Mouse (Mus musculus) right cerebral cortex, postnatal 4 days (tissue): ENCODE data around the gene Tmem201.
"Not testable (repeated sequence)": the region's sequence is repeated elsewhere in the genome, so short reads cannot be mapped to it uniquely, and the experiment has no call there.

Source experiments
- DNase-seq: peaks from one replicate; pipeline ENCODE4 v3.0.0-alpha.2; 2022

Tmem201 gene

DNA sequence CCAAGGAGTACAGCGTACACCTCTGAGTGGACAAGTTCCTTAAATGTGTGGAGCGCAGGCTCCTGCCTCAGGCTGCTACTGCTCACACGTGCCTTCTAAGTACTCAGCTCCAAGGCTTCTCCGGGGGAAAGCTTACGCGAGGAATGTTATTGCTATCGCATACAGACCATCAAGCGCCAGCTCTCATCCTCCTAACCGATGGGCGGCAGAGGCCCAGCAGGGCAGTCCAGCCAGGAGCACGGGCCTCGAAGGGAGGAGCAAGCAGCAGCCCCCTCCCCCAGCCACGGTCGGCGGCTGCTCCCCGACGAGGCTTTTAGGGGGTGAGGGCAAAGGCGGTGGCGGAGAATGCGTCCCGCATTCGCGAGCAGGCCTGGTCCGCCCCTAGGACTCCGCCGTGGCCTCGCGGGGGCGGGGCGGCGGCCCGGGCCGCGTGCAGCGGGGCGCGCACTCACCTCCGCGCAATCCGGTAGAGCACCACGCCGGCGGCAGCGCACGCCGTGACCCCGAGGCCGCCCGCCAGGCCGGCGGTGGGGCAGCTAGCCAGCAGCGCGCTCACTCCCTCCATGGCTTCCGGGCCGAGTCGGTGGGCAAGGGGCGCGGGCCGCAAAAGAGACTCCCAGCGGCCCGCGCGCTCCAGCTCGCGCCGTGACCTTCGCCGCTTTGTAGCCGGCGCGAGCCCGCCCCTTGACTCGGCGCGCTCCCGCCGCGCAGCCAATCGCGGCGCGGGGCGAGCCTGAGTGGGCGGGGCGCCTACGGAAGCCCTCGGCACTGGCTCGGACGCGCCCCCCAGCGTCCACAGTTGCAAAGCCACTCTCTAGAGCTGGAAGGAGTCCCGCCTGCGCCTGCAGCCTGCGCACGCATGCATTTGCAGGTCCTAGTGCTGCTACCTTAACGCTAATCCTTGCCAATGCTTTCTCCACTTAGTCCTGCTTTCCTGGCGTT is at the start of gene Tmem201:
Gene Tmem201, minus strand, starts transcription at position 662 of the 942 bp plus-strand sequence.
- peak; percentile 98 for DNase-seq

DNA sequence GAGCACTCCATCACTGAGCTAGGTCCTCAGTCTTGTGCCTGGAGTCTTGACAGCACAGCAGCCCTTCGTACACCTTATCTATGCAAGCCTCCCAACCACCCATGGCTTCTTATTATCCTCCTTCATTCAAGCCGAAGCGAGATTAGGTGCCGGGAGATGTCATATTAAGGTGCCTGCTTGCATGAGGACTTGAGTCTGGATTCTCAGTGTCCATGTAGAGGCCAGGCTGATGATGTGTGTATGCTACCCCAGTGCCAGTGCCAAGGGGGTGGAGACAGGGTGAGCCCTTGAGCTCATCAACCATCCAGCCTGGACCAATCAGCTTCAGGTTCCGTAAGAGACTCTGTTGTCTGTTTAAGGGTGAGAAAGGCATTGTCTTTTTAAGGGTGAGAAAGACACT is 47.1 kb upstream of the Tmem201 start:
- DNase-seq: no peak

DNA sequence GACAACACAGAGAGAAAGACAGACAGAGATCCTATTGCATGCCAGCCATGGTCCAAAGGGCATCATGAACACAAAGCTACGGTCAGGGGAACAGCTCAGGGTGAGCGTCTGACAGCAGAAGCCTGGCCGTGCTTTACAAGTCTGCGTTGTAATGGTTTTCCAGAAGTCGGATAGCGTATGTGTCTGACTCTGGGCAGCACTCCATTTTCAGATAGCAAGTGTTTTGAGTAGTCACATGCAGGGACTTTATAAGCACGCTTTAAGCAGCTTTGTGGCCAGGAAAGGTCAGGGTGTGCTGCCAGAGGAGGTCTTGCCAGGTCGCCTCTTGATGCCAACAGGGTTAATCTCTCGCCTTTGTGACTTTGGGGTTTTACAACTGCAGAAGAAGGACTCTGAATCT is 46.5 kb upstream of the Tmem201 start:
- DNase-seq: no peak

DNA sequence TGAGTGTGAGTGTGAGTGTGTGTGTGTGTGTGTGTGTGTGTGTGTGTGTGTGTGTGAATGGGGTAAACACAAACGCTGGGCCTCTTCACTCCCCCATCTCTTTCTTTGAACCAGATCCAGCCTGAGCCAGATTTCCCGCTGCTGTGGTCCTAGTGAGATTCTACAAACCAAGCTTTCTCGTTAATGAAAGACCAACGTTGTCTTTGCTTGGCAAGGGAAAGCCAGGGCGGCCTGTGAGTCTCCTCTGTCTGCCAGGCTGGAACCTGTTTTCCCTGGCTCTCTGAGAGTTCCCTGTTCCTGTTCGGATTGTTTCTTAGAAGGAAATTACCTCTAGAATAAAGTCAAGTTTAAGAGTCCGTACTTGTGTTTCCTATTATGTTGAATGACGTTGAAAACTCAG is 45.1 kb upstream of the Tmem201 start:
- no peak for DNase-seq

DNA sequence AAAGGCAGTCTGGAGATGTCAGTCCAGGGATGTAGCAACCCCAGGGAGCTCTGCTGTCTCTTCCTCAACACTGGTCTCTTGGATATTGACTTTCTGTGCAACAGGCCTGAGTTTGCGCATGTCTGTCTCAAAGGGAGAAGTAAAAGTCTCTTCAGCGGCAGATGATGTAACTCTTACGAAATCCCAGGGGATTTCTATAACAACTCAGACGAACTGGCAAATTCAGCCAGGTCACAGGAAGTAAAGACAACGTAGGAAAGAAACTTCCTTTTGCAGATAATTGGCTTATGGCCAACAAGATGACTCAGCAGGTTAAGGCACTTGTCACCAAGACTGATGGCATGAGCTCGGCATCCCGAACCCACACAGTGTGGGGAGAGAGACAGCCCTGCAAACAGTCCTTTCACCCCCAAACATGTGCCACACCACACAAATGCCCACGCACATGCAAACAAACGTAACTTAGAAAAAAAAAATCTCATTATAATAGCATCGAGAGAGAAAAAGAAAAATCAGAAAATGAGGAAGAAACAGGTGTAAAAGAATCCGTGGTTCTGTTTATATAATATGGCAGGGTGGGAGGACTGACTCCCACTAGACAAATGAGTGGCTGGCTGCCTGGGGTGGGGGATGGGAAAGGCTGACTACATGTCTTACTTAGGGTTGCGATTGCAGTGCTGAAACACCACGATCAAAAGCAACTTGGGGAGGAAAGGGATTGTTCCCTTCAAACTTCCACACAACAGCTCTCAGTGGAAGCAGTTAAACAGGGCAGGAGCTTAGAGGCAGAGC is 42.9 kb upstream of the Tmem201 start:
- DNase-seq: no peak

DNA sequence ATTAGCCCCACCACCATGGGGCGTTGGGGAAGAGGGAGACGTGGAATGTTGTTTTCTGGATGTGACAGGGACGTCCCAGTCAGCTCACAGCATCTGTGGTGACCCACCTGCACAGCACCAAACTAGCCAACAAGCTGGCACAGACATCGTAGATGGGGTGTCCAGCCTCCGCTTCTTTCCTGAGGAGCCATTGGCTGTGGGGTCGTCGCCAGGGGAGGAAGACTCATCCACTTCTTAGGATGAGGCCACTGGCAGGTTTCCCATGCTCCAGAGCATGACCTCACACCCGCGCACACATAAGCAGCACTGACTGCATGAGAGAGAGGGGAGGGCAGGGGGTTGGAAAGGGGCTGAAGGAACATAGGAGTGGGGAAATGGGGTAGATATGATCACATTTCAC is 42.1 kb upstream of the Tmem201 start:
- DNase-seq: no peak

DNA sequence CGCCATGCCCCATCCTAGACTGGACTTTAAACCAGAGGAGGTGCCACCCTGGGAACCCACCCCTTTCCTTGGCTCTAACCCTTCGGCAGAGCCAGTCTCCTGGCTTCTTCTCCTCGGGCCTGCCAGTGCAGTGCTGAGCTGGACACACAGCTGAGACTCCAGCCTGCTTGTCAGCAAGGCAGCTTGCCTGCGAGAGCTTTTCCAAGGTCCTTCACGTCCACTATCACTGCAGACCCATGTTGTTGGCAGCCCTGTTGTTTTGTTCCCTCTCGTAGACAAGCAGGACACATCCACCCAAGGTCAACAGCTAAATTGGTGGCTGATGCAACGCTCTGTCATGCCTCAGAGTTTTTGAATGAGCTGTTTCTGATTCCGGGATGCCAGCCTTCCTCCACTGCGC is 39.3 kb upstream of the Tmem201 start:
- DNase-seq: no peak

DNA sequence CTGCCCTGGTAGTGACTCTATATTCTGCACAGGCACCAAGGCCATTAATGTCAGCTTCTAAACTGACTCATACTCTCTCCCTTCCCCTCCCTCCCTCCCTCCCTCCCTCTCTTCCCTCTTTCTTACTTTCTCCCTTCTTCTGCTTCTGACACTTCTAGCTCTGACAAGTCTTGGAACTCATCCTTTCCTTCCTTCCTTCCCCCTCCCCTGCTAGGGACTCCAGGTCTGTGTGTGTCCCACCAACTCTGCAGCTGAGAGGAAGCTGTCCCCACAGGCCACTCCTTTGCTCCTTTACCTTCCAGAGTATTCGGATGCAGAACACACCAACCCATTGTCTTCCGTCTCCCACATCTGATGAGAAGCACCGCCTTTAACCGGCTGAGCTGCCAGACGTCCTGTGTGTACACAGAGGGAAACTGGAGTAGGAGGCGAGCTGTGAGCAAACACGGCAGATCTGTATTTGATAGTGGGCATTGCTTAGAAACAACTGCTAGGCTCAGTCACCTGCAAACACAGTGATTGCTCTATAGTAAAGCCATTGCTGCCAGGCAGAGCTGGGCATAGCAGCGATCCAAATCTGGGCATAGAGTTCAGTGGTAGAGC is 38.0 kb upstream of the Tmem201 start:
- no peak for DNase-seq

DNA sequence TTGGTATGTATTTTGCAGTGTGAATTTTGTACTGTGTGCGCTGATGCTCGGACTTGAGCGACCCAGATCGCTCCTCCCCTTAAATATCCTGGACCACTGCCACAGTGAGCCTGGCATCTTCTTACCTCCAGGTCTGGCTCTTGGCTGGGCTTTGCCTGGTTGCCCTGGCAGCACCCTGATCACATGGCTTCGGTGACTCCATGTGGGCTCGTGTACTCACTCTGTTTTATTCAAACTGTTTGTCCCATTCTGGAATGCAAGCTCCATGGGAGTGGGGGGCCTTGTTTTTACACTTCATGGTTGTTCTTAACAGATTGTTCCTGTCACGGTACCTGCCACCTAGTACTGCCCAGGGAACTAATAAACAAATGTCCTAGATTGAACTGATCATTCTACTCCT is 37.5 kb upstream of the Tmem201 start:
- DNase-seq: no peak

DNA sequence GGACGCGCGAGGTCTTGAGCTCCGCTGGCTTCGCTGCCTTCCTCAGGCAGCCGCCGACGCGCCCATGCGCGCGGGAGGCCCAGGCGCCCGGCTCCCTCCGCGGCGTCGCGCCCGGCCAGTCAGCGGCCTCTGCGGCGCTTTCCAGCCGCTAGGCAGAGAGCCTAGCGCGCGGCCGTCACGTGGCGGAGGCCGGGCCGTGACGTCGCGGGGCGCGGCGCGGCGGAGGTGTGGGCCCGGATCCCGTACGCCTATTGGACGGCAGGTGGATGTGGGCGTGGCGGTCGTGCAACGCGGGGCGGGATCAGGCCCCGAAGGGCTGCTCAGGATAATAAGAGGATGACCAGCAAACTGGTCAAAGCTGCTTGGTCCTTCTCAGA is 36.2 kb upstream of the Tmem201 start, which contains the start of gene Slc25a33:
Gene Slc25a33, minus strand, starts transcription at position 184 of the 377 bp plus-strand sequence.
- DNase-seq: peak; percentile 91

DNA sequence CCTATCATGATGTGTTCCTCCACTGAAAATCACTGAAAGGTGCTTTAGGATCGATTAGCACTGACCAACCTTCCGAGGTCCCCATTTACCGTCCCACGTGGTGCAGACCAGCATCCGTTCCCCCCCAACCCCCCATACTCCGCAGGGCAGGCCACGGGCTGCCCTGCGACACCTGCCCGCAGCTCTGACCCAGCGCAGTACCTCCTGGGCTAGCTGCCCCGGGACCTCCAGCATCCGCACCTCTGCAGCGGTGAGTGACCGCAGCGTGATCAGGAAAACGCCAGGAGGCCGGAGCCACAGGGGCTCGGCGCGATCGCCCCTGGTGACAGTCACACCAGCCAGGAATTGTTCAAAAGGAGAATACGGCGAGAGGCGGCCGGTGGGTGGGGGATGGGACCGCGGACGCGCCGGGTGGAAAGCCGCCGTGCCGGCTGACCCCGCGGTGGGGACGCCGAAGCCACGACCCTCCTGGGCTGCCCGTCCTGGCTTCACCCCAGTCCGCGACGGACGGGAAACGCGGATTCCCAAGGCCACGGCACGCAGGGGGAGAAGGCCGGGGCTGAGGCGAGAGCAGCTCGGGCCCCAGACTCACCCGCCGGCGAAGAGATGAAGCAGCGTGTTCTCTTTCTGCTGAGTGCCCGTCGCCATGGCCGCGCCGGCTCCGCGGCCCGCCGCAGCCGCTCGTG is 35.7 kb upstream of the Tmem201 start:
- peak; percentile 52 for DNase-seq

DNA sequence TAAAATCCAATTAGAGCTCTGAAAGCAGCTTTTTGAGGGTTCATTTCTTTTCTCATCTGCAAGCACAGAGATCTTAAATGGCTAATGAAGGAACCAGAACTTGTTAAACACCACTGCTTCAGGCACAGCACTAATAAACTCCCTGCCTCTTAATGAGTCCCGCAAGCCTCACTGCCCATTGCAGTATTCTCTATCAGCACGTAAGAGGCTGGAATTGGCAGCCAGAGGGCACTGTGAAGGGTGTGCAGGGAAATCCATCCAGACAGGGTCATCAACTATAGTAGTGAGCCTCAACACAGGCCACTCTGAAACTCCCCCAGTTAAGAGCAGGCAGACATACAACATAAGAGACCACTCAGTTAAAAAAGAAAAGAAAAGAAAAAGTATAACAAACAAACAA is 34.5 kb upstream of the Tmem201 start:
- no peak for DNase-seq

DNA sequence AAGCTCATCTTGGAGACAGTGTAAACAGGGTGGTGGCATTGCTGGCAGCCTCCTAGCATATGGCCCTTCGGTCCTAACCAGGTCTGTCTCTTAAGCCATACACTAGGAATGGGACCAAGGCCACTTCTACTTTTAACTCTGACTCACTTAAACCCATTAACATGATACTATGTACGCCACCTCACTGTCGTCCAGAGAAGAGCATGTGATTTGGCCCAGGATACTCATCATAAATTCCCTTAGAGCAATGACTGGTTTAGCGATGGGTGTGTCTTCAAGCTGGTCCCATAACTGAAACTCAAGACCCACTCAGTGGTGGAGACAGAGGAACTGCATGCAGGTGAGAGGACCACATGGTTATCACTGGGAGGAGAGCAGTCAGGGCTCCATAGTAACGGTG is 27.4 kb upstream of the Tmem201 start:
- no peak for DNase-seq

DNA sequence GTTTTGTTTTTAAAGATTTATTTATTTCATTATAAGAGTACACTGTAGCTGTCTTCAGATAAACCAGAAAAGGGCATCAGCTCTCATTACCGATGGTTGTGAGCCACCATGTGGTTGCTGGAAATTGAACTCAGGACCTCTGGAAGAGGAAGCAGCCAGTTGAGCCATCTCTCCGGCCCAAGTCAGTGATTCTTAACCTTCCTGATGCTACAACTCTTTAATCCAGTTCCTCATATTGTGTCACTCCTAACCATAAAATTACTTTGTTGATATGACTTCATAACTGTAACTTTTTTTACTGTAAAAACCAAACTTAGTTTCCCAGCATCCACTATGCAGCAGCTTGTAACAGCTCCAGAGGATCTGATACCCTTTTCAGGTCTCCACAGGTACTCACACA is 25.5 kb upstream of the Tmem201 start:
- DNase-seq: no peak

DNA sequence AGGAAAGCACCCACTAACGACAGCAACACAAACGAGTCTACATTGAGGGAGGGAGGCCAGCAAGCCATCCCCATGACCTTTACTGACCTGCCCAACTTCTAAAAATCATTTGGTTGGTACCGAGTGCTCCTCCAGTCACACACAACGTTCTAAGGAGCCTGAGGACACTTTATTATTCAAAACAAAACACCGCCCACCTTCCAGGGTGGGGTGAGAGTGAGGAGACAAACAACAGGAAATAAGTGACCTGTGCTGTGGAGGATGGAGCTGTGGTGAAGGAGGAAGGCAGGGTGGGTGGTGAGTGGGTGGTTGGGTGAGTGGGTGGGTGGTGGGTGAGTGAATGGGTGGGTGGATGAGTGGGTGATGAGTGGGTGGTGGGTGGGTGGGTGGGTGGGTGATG is 21.7 kb upstream of the Tmem201 start:
- DNase-seq: no peak

DNA sequence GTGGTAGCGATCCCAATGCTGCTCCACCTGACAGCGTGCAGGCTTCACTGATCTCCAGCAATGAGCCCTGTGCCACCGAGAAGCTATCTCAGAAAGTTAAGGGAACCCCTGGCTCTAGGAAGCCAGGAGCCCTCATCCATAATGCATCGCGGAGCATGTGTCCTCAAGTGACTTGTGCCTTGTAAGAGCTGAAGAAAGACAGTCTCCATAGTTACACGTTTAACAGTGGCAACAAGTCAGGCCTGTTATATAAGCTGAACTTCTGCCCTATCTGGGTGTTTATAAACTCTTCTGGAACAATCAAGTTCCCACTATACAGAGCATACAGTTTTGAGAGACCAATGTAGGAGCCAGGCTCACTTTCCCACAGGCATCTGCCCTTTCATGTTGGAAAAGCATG is 20.6 kb upstream of the Tmem201 start:
- DNase-seq: no peak

DNA sequence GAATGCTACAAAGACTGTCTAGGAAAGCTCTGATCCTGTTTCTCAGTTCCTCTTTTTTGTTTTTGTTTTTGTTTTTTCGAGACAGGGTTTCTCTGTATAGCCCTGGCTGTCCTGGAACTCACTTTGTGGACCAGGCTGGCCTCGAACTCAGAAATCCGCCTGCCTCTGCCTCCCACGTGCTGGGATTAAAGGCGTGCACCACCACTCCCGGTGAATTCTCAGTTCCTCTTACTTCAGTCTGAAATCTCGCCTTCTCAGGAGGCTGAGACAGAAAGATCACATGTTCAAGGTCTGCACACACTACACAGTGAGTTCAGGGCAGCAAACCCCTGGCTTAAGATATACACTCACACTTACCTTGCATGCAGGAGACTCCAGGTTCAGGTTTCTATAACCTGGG is 18.7 kb upstream of the Tmem201 start:
- DNase-seq: not testable (repeated sequence)

DNA sequence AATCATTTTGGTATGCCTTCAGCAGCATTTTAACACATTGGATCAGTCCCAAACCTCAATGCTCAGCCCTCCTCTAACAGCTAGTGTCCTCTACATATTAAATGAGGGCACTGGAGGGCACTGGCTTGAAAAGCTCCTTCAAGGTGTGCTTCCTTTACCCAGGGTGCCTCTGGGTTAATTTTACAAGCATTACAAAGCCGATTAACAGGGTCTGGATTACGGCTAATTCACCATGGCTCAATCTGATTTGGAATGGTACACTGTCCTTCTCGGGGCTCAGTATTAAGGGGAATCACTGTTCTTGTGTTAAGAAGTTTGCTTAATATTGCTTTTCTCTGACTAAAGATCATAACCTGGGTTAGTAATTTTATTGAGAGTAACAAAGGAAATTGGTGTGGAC is 15.0 kb upstream of the Tmem201 start:
- DNase-seq: no peak

DNA sequence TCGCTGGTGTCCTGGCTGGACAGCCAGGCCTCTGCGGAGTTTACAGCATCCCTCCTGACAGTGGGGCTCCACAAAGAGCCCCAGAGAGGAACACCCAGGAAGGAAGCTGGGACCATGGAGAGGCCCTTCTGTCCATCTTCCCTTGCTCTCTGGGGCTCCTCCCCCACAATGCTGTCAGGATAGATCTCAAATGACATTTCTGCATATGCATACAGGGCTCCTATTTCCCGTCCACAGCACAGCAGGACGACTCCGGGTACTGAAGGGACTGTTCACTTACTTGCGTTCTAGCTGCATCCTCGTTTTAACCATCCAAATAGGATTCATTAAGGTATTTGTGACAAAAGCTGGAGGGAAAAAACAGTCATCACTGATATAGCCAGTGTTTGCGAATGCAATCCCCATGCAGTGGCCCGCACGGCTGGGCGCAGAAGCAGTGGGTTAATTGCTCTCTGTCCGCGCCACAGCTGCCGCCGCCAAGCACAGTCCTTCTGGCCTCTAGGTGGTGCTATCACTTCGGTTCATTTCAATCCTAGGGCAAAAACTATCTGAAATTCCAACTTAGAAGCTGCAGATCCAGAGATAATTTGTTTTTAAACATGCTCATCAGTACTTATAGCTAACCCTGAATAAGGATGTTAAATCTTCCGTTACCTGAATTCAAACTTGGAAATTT is 14.4 kb upstream of the Tmem201 start:
- DNase-seq: peak; percentile 68

DNA sequence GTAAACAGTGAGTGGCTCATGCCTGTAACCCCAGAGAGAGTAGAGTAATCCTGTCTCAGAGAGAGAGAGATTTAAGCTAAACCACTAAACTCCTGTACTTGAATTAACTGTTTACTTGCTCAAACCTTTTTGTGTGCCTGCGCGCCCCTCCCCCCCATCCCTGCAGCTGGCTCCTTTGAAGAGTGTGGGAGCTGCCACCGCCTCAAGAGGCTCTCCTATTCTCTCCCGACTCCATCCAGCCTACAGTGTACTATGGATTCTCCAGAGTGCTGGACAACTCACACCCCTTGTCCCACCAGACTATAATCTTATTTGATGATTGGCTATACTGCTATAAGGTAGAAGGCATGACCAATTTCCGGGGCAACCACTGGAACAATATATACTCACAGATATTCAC is 12.8 kb upstream of the Tmem201 start:
- DNase-seq: no peak

DNA sequence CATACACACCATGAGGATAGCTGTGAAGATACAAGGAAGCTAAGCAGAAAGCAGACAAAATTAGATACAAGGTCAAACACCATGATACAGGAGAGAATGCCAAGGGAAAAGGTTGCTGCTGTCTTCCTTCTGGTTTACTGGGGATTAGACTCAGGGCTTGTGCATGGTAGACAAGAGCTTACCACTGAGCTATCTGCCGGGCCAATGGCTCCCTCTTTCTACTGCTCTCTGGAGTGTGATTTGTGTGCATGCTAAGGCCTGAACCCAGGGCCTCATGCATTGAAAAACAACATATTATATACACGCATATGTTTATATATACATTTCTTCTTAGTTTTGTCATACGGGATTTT is 11.8 kb upstream of the Tmem201 start:
- not testable (repeated sequence) for DNase-seq

DNA sequence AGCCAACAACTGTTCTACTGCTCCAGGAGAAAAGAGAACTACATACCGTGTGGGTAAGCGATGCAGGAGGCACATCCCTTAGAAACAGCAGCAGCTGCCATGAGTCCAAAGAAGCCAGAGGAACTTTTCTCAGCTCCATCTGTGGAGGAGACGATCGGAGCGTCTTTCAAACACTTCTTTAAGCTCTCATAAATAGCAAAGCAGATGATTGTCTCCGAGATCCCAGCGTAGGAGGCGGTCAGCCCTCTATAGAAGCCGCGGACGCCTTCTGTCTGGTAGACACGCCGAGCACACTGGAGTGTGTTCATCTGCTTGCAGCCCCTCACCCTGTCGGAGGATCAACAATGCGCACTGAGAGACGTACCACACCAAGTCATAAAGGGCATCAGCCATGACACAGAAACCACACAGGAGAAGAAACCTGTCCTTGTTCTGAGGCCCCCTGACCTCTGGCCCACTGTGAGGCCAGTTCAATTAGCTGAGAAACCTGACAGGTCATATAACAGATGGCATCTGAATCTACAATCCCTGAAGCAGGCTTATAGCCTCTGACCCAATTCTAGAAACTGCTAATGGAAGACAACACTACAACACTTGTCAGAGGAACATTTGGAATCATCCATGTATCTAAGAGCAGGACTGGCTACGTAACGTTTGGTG is 11.3 kb upstream of the Tmem201 start:
- no peak for DNase-seq
